Mouse (Mus musculus): ENCODE measurements around the gene Mdm2. TPM values are rescaled to one million over a fixed set of nuclear protein-coding genes. Genes with fewer than 3 reads are reported as not detected.
"Not testable (repeated sequence)": the region's sequence is repeated elsewhere in the genome, so short reads cannot be mapped to it uniquely, and the experiment has no call there.

Gene Mdm2
- polyA plus RNA-seq, 1 experiment: 41.8 TPM

- Histone ChIP-seq H3K4me3 (replicated peaks) (no peak overlapping the region), H3K9me3 (no peaks in the 10 kb centered on the region), H3K36me3 (replicated peaks; ENCODE audit: low read length) (peaks cover 73% of the 10 kb centered on the region), H3K27me3 (replicated peaks) (no peaks in the 10 kb centered on the region), H3K4me1 (peaks cover 28% of the 10 kb centered on the region)
- TF ChIP-seq FLI1 (IDR thresholded peaks at IDR 0.05; ENCODE audit: low read length) (no peak), GATA1 (IDR thresholded peaks at IDR 0.05; ENCODE audit: borderline replicate concordance, low read length) (no peak)
Measured at GRCm38 (mm10) chr10:117740171-117740570, 29.6 kb upstream of the Mdm2 start.

- Histone ChIP-seq H3K9me3 (no peaks in the 10 kb centered on the region), H3K27me3 (replicated peaks) (no peaks in the 10 kb centered on the region), H3K4me3 (replicated peaks) (no peak overlapping the region), H3K4me1 (peaks cover 22% of the 10 kb centered on the region), H3K36me3 (replicated peaks; ENCODE audit: low read length) (peaks cover 73% of the 10 kb centered on the region)
- no peak for TF ChIP-seq FLI1 (IDR thresholded peaks at IDR 0.05; ENCODE audit: low read length)
- no peak for TF ChIP-seq GATA1 (IDR thresholded peaks at IDR 0.05; ENCODE audit: borderline replicate concordance, low read length)
Measured at GRCm38 (mm10) chr10:117739648-117739948, 29.0 kb upstream of the Mdm2 start.

- TF ChIP-seq FLI1 (IDR thresholded peaks at IDR 0.05; ENCODE audit: low read length) (no peak), GATA1 (IDR thresholded peaks at IDR 0.05; ENCODE audit: borderline replicate concordance, low read length) (no peak)
- Histone ChIP-seq H3K27me3 (replicated peaks) (no peaks in the 10 kb centered on the region), H3K4me1 (peaks cover 17% of the 10 kb centered on the region), H3K9me3 (no peaks in the 10 kb centered on the region), H3K4me3 (replicated peaks) (peak overlapping the region; percentile 14), H3K36me3 (replicated peaks; ENCODE audit: low read length) (peaks cover 71% of the 10 kb centered on the region)
Measured at GRCm38 (mm10) chr10:117738928-117739647, 28.5 kb upstream of the Mdm2 start.

GRCm38 (mm10) chr10:117738140-117738921 is 27.8 kb upstream of the Mdm2 start:
- Histone ChIP-seq H3K36me3 (replicated peaks; ENCODE audit: low read length) (peaks cover 64% of the 10 kb centered on the region), H3K9me3 (no peaks in the 10 kb centered on the region), H3K4me1 (peaks cover 13% of the 10 kb centered on the region), H3K4me3 (replicated peaks) (no peak overlapping the region), H3K27me3 (replicated peaks) (no peaks in the 10 kb centered on the region)
- TF ChIP-seq GATA1 (IDR thresholded peaks at IDR 0.05; ENCODE audit: borderline replicate concordance, low read length): no peak
- TF ChIP-seq FLI1 (IDR thresholded peaks at IDR 0.05; ENCODE audit: low read length): no peak

GRCm38 (mm10) chr10:117737498-117737897 is 26.9 kb upstream of the Mdm2 start:
- not testable (repeated sequence) for H3K4me3 ChIP-seq (replicated peaks); H3K9me3 ChIP-seq; H3K27me3 ChIP-seq (replicated peaks)
- peaks cover 21% of the 10 kb centered on the region for H3K4me1 ChIP-seq
- peaks cover 61% of the 10 kb centered on the region for H3K36me3 ChIP-seq (replicated peaks; ENCODE audit: low read length)

- Histone ChIP-seq H3K9me3 (no peaks in the 10 kb centered on the region), H3K4me1 (peaks cover 25% of the 10 kb centered on the region), H3K36me3 (replicated peaks; ENCODE audit: low read length) (peaks cover 56% of the 10 kb centered on the region), H3K4me3 (replicated peaks) (no peak overlapping the region), H3K27me3 (replicated peaks) (no peaks in the 10 kb centered on the region)
- no peak for TF ChIP-seq GATA1 (IDR thresholded peaks at IDR 0.05; ENCODE audit: borderline replicate concordance, low read length)
- no peak for TF ChIP-seq FLI1 (IDR thresholded peaks at IDR 0.05; ENCODE audit: low read length)
Measured at GRCm38 (mm10) chr10:117737075-117737474, 26.5 kb upstream of the Mdm2 start.

- no peak for TF ChIP-seq GATA1 (IDR thresholded peaks at IDR 0.05; ENCODE audit: borderline replicate concordance, low read length)
- TF ChIP-seq FLI1 (IDR thresholded peaks at IDR 0.05; ENCODE audit: low read length): no peak
- no peaks in the 10 kb centered on the region for H3K9me3 ChIP-seq
- H3K36me3 ChIP-seq (replicated peaks; ENCODE audit: low read length): peaks cover 51% of the 10 kb centered on the region
- no peak overlapping the region for H3K4me3 ChIP-seq (replicated peaks)
- H3K27me3 ChIP-seq (replicated peaks): no peaks in the 10 kb centered on the region
- H3K4me1 ChIP-seq: peaks cover 24% of the 10 kb centered on the region
Measured at GRCm38 (mm10) chr10:117736573-117736972, 26.0 kb upstream of the Mdm2 start.

- not testable (repeated sequence) for H3K4me3 ChIP-seq (replicated peaks); H3K27me3 ChIP-seq (replicated peaks); H3K9me3 ChIP-seq
- H3K4me1 ChIP-seq: peaks cover 32% of the 10 kb centered on the region
- peaks cover 40% of the 10 kb centered on the region for H3K36me3 ChIP-seq (replicated peaks; ENCODE audit: low read length)
Measured at GRCm38 (mm10) chr10:117735396-117735795, 24.8 kb upstream of the Mdm2 start.

- H3K4me3 ChIP-seq (replicated peaks); H3K9me3 ChIP-seq; H3K27me3 ChIP-seq (replicated peaks): not testable (repeated sequence)
- peaks cover 35% of the 10 kb centered on the region for H3K4me1 ChIP-seq
- peaks cover 29% of the 10 kb centered on the region for H3K36me3 ChIP-seq (replicated peaks; ENCODE audit: low read length)
Measured at GRCm38 (mm10) chr10:117734104-117734852, 23.7 kb upstream of the Mdm2 start.

- peaks cover 31% of the 10 kb centered on the region for H3K4me1 ChIP-seq
Measured at GRCm38 (mm10) chr10:117733626-117734025, 23.1 kb upstream of the Mdm2 start.

More at GRCm38 (mm10) chr10:117733626-117734025, 23.1 kb upstream of the Mdm2 start:
- H3K4me3 ChIP-seq (replicated peaks); H3K9me3 ChIP-seq; H3K27me3 ChIP-seq (replicated peaks): not testable (repeated sequence)
- H3K36me3 ChIP-seq (replicated peaks; ENCODE audit: low read length): peaks cover 22% of the 10 kb centered on the region
